Mouse (Mus musculus): ENCODE results near the gene Hltf.
"Not testable (repeated sequence)": the region's sequence is repeated elsewhere in the genome, so short reads cannot be mapped to it uniquely, and the experiment has no call there.

Gene Hltf

DNA sequence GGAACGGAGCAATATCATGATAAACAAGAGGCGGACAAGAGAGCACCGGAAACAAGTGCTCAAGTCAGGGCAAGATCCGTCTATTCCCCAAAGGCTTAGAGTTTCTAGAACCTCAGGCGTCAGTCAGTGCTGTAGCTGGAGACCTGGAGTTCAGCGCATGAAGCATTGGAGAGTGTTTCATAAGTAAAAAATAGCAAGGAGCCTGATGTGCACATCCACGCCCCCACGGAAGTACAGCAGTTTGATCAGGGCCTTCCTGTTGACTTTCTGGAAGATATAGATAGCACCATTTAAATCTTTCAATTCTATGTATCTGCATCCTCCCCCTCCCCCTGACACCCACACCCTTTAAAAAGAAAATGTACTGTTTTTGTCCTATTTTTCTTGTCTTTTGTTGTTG, 46.7 kb downstream of the Hltf start:
- DNase-seq (ENCODE audit: low spot score in 2 of 2), result no peak

DNA sequence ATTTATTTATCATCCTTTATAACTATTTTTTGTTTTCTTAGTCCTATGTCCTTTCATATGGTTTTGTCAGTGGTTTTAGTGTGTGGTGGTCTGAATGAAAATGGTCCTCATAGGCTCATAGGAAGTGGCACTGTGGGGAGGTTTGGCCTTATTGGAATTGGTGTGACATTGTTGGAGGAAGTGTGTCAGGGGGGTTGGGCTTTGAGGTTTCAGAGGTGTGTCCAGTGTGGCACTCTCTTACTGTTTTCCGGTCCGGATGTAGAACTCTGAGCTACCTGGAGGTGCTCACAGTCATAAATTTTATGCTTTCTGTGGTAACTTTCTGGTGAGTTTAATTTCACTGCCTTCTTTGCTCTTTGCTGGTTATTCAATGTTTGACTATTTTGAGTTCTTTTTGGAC, 47.2 kb downstream of the Hltf start:
- DNase-seq (ENCODE audit: low spot score in 2 of 2), result no peak

- DNase-seq (ENCODE audit: low spot score in 2 of 2), result no peak
These were observed 51.3 kb downstream of the Hltf start for GRCm38 (mm10) chr3:20108881-20109280.

- no peak for DNase-seq (ENCODE audit: low spot score in 2 of 2)
These were observed 54.3 kb downstream of the Hltf start for GRCm38 (mm10) chr3:20111913-20112312.

- no peak for DNase-seq (ENCODE audit: low spot score in 2 of 2)
These were observed 61.5 kb downstream of the Hltf start for GRCm38 (mm10) chr3:20119044-20119591.

GRCm38 (mm10) chr3:20119686-20120244, 62.2 kb downstream of the Hltf start:
- DNase-seq (ENCODE audit: low spot score in 2 of 2), result no peak

GRCm38 (mm10) chr3:20121582-20121981, 64.0 kb downstream of the Hltf start:
- not testable (repeated sequence) for DNase-seq (ENCODE audit: low spot score in 2 of 2)

GRCm38 (mm10) chr3:20125604-20126003, 68.0 kb downstream of the Hltf start:
- DNase-seq (ENCODE audit: low spot score in 2 of 2), result no peak

GRCm38 (mm10) chr3:20127047-20127595, 69.5 kb downstream of the Hltf start:
- no peak for DNase-seq (ENCODE audit: low spot score in 2 of 2)

DNA sequence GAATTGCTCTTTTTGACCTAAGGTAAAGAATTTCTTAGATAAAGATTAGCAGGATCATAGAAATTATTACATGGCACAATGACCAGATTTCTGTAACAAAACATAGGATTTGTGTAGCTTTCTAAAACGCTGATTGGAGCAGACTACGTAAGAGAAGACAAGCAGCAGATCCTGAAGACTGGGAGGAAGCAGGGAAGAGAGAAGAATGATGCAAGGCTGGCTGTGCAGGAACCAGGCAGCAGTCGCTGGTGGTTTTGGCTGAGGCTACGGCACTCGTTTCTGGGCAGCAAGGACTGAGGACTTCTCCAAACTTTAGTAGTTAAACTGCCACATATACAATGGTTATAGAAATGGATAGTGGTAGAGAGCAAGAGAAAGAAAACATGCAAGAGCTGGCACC, 71.9 kb downstream of the Hltf start:
- no peak for DNase-seq (ENCODE audit: low spot score in 2 of 2)

DNA sequence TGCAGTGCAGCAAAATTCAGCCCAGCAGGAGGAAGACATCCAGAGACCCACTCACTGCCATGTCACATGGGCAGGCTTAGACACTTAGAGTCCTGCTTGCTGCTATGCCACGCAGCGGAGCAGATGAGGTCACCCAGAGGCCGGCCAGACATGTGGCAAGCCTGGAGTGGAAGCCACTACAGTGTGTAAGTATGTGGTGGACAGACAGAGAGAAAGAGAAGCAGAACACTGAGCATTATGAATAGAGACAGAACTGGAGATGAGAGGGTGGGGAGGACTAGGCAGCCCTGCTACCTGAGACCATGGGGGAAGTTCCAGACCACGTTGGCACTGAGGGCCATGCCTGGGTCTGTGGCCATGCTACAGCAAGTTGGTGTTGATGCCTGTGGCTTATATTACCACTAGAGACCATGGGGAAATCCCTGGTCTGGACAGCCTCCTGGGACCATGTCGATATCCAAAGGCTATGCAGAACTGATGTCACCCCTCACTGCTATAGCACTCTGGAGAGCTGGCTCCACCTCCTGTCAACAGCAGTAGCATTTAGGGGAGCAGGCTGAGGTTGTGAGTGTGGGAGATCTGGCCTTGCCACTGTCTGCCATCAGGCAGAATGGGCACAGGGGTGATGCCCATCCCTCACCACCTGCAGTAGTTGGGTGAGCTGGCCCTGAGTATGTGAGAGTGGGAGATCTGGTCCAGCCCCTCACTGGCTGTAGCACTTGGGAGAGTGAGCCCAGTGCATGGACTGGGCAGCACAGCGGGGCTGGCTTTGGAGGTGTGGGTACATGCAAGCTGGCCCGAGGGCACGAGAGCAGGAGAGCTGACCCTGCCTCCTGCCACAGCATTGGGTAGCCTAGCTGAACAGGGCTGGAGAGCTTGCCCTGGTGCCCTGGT, 73.1 kb downstream of the Hltf start:
- DNase-seq (ENCODE audit: low spot score in 2 of 2), result no peak

DNA sequence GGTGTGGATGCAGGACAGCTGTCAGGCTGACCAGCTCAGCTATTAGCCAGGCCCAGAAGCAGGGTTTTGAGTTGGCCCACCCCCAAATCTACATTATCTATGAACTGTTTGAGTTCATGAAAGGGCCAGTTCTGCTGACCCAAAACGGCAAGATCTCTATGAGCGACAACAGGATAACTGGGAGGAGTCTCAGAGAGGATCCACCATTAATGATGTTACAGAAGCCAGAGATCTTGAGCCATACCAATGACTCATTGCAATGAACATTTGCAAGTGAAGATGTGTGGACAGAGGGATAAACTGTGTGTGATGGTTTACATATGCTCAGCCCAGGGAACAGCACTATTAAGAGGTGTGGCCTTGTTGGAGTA, 73.7 kb downstream of the Hltf start:
- no peak for DNase-seq (ENCODE audit: low spot score in 2 of 2)

- DNase-seq (ENCODE audit: low spot score in 2 of 2), result no peak
These were observed 75.1 kb downstream of the Hltf start for GRCm38 (mm10) chr3:20132731-20133130.

DNA sequence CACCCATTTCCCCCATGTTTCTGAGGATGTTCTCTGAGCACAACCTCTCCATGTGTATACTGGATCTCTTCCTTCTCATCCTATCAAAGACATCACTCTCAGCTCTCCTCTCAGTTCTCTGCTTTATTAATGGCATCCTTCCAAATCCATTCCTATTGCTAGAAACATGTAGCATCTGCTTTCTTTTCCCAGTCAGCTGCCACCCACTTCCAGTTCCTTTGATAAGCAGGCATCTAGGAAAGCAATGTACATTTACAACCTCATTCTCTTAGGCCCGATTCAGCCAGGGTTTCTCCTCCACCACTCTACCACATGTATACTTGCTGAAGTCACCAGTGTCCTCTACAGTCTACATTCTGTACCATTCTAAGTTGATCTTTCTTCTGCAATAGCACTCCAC, 76.1 kb downstream of the Hltf start:
- DNase-seq (ENCODE audit: low spot score in 2 of 2), result no peak

DNA sequence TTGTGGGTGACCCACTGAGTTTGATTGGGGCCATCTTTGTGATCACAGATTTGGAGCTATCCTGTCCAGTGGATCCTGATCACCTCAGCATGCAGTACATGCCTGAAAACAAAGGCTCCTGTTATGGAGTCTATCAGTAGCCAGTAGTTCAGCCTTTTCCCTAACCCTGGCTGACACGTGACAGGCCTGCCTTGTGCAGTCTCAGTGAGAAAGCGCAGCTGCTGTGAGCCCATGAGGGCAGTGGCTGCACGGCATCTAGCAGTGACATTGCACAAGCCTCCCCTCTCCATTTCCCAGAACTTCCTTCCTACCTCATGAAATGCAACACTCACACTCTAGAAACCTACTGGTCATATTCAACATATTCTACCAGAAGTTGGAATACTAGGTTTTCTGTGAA, 76.9 kb downstream of the Hltf start:
- no peak for DNase-seq (ENCODE audit: low spot score in 2 of 2)

DNA sequence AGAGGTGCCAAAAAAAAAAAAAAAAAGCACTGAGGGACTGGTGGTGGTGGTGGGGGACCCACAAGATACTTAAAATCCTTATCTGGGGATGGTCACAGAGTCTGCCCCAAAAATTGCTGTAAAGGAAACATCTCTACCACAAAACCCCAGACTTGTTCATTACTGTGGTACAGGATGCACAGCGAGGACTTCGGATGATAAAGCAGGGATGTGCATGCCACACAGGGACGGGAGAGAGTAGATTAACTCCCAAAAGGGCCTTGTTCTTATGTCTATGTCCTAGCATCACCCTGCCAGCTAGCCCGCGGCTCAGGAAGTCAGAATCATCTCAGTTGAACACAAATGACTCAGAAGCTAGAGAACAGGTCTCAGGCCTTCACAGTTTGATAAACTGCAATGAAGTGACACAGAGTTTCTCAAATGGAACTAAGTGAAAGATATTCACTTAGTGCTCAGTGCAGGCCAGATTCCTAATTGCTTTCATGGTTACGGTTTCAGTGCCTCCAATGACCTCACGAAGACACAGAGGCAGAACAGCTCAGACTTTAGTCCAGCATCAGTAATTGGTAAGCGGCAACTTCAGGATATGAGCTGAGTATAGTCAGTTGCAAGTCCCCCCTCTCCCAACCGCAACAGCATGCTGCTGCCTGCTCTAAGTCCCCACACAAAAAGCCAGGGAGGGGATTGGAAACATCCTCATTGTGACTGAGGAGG, 79.4 kb downstream of the Hltf start:
- DNase-seq (ENCODE audit: low spot score in 2 of 2), result no peak

GRCm38 (mm10) chr3:20141240-20141639, 83.6 kb downstream of the Hltf start:
- no peak for DNase-seq (ENCODE audit: low spot score in 2 of 2)

GRCm38 (mm10) chr3:20141679-20142078, 84.1 kb downstream of the Hltf start:
- DNase-seq (ENCODE audit: low spot score in 2 of 2), result no peak

DNA sequence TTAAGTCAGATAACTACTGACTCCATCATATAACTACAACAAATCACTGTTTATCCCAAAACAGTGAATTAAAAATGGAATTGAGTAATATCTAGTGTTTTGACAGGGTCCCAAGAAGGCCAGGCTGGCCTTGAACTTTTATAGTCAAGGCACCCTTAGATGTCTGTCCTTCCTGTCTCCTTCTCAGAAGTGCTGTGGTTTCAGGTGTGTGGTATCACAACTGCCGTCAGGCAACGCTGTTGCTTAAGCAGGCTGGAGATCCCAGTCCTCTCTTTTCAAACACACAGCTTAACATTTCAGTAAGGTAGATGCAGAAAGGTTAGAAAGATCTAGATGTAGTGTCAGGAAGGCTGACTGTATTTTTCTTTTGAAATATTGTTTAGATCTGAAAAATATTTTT, 84.5 kb downstream of the Hltf start:
- no peak for DNase-seq (ENCODE audit: low spot score in 2 of 2)

GRCm38 (mm10) chr3:20142576-20142975, 85.0 kb downstream of the Hltf start:
- no peak for DNase-seq (ENCODE audit: low spot score in 2 of 2)

DNA sequence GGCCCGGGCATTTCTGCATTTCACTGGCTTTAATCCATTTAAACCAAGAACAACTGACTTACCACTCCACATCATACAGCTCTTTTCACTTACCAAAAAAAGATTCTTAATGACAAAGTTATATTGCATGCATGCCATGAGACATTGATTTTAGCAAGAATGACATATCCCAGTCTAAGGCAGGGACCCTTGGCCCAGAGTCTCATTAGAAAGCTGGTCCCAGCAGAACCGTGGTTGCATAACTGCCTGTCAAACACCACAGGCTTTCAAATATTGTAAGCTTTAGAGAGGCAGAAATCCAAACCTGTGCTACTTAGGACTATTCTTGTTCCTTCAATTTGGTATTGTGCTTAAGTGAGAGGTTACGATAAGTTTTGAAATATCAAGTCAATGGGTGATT, 86.1 kb downstream of the Hltf start:
- DNase-seq (ENCODE audit: low spot score in 2 of 2), result no peak

- no peak for DNase-seq (ENCODE audit: low spot score in 2 of 2)
These were observed 86.8 kb downstream of the Hltf start for GRCm38 (mm10) chr3:20144401-20144800.

Data from frontal cortex, postnatal 25 days (tissue).